Mouse (Mus musculus) gastrocnemius, postnatal 36 days (tissue): ENCODE data around the gene Hspa4l. TPM values are rescaled to one million over a fixed set of nuclear protein-coding genes. Genes with fewer than 3 reads are reported as not detected.

Source experiments
- DNase-seq, 2 experiments: peaks; one replicate each; pipeline ENCODE4 v3.0.0; 2022
- intact Hi-C: fragments of 180-260 bp; cut with DNase I; formaldehyde crosslinking; loops from one replicate; pipeline ENCODE4 v1.15.1; 2025
- long read RNA-seq, 2 experiments: library from polyadenylated mRNA; stranded (forward); transcript quantifications; one replicate each; pipeline ENCODE4 v2.0.0; 2021
- total RNA-seq, 2 experiments: library from RNA; stranded (reverse); gene quantifications; 2 replicates each; pipeline ENCODE4 v1.2.3; 2021

Hspa4l gene
- total RNA-seq, result 1 to 10 TPM; 5.6 to 6.2 TPM
- long read RNA-seq, experiment 1, full-length matches to known transcripts, result 1 of 3 reads
- long read RNA-seq, experiment 1, partial matches to known transcripts, result 0 of 3 reads
- long read RNA-seq, experiment 1, other reads (novel, unspliced or antisense), result 2 of 3 reads
- long read RNA-seq, experiment 2, full-length matches to known transcripts, result 2 of 5 reads
- long read RNA-seq, experiment 2, partial matches to known transcripts, result 1 of 5 reads
- long read RNA-seq, experiment 2, other reads (novel, unspliced or antisense), result 2 of 5 reads

- no peak for DNase-seq
- intact Hi-C loops, result no loop called here
Observed at GRCm38 (mm10) chr3:40744024-40744835, at the start of gene Hspa4l. TSS of gene Hspa4l (plus strand) at chr3:40744495.

- DNase-seq, result no peak
- intact Hi-C loops, result no loop called here
Observed at GRCm38 (mm10) chr3:40695162-40695561, 49.1 kb upstream of the Hspa4l start.

GRCm38 (mm10) chr3:40698834-40699233 lies 45.5 kb upstream of the Hspa4l start:
- no peak for DNase-seq
- intact Hi-C loops, result no loop called here

- no peak for DNase-seq
Observed at GRCm38 (mm10) chr3:40704816-40705430, 39.4 kb upstream of the Hspa4l start.

GRCm38 (mm10) chr3:40708655-40709054 lies 35.6 kb upstream of the Hspa4l start, which contains the start of gene Slc25a31:
TSS of gene Slc25a31 (plus strand) at chr3:40708855.
- intact Hi-C loops, result no loop called here

More at GRCm38 (mm10) chr3:40704816-40705430, 39.4 kb upstream of the Hspa4l start:
- intact Hi-C loops, result no loop called here

GRCm38 (mm10) chr3:40716056-40716455 lies 28.2 kb upstream of the Hspa4l start:
- DNase-seq, result no peak
- intact Hi-C loops, result no loop called here

More at GRCm38 (mm10) chr3:40708655-40709054, 35.6 kb upstream of the Hspa4l start, which contains the start of gene Slc25a31:
- no peak for DNase-seq

- intact Hi-C loops, result no loop called here
- no peak for DNase-seq
Observed at GRCm38 (mm10) chr3:40719022-40719421, 25.3 kb upstream of the Hspa4l start.

GRCm38 (mm10) chr3:40738381-40738912 lies 5.8 kb upstream of the Hspa4l start:
- intact Hi-C loops, result no loop called here
- no peak for DNase-seq

- peak; percentile 85 to 91 for DNase-seq
- intact Hi-C loops, result loop anchor here (5.0 kb wide), 1 partner anchor 218 kb away; no protein-coding TSS in a partner anchor
Observed at GRCm38 (mm10) chr3:40744836-40745660, 753 bp downstream of the Hspa4l start.

GRCm38 (mm10) chr3:40745661-40746547 lies 1.6 kb downstream of the Hspa4l start:
- intact Hi-C loops, result loop anchor here (5.0 kb wide), 1 partner anchor 219 kb away; no protein-coding TSS in a partner anchor
- DNase-seq, result no peak

- no peak for DNase-seq
- intact Hi-C loops, result no loop called here
Observed at GRCm38 (mm10) chr3:40760746-40761145, 16.5 kb downstream of the Hspa4l start.

GRCm38 (mm10) chr3:40761312-40761711 lies 17.0 kb downstream of the Hspa4l start:
- no peak for DNase-seq
- intact Hi-C loops, result no loop called here

- no peak for DNase-seq
- intact Hi-C loops, result no loop called here
Observed at GRCm38 (mm10) chr3:40793783-40794182, 49.5 kb downstream of the Hspa4l start.

GRCm38 (mm10) chr3:40798054-40798453 lies 53.8 kb downstream of the Hspa4l start:
- DNase-seq, result no peak
- intact Hi-C loops, result no loop called here

GRCm38 (mm10) chr3:40798500-40798899 lies 54.2 kb downstream of the Hspa4l start:
- intact Hi-C loops, result no loop called here
- DNase-seq, result peak in 1 of 2 experiments; percentile 10

- intact Hi-C loops, result no loop called here
- DNase-seq, result peak; percentile 91 to 96
Observed at GRCm38 (mm10) chr3:40799530-40800372, 55.5 kb downstream of the Hspa4l start, which contains the start of gene Plk4. TSS of gene Plk4 (plus strand) at chr3:40800019.

GRCm38 (mm10) chr3:40800373-40800823 lies 56.1 kb downstream of the Hspa4l start:
- intact Hi-C loops, result no loop called here
- peak in 1 of 2 experiments; percentile 5 for DNase-seq

- intact Hi-C loops, result no loop called here
- no peak for DNase-seq
Observed at GRCm38 (mm10) chr3:40806871-40807270, 62.6 kb downstream of the Hspa4l start.
